Mouse (Mus musculus): ENCODE results near the gene Uqcc2.

DNA sequence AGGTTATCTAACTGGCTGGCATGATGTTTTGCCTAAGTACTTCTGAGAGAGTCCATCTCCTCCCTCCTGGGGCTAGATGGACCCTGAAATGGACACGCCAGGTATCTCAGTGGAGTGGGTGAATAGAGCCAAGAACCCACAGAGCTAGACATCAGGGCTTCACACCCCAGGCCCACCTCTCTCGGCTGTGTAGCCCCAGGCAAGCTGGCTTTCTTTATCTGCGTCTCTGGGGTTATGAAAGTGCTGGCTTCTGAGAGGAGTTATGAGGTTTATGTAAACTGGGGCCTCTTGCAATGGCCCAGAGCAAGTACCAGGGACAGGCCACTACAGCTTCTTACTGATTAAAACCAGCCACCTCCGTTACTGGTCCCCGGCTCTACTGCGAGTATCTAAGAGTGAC, 21.2 kb upstream of the Uqcc2 start:
- TF ChIP-seq CTCF (conservative IDR thresholded peaks at IDR 0.05; ENCODE audit: insufficient read depth, insufficient read length, low read depth, low read length) (no peak), POLR2A (IDR thresholded peaks at IDR 0.05; ENCODE audit: low read depth, low read length) (no peak)
